Mouse (Mus musculus): ENCODE measurements around the gene Ckap5. TPM values are rescaled to one million over a fixed set of nuclear protein-coding genes. Genes with fewer than 3 reads are reported as not detected.

Gene Ckap5
- polyA plus RNA-seq, 1 experiment = 13.9 TPM

DNA sequence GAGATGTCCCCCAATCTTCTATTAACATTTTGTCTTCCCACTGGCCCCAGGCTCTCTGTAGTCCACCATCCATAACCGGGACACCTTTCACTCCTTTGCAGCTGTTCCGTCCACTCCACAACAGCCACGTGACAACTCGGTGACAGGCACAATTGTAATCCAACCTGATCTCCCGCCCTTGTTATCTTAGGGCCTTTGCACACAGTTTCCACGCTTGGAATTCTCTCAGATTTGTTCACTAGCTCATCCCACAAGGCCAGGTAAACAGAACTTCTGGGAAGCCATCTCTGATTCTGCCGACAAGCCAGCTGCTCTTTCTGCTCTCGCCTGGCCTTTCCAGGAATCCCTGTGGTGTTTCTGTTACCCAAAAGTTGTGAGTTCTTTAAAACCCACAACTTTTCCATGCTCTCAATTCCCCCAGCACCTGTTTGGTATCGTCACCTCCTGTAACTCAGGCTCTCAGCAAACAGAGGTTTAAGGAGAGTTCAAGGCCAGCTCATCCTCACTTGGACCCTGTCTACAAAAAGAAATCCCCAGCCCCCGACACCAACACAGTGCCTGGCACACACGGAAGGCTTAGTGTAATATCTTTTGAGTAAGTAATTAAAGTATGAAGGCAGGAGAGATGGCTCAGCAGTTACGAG lies 106.9 kb downstream of the Ckap5 start:
- Histone ChIP-seq H3K36me3 (ENCODE audit: control insufficient read depth, insufficient read depth) (no peaks in the 10 kb centered on the region), H3K27me3 (ENCODE audit: control insufficient read depth, insufficient read depth, insufficient read length) (no peaks in the 10 kb centered on the region), H3ac (ENCODE audit: control insufficient read depth, insufficient read length, low read depth) (no peak overlapping the region), H3K79me2 (ENCODE audit: control insufficient read depth, insufficient read depth) (no peaks in the 10 kb centered on the region), H3K79me3 (ENCODE audit: low read depth) (no peaks in the 10 kb centered on the region), H3K4me3 (ENCODE audit: insufficient read depth, poor library complexity, severe bottlenecking) (no peak overlapping the region)
- peak; percentile 84 for TF ChIP-seq MYOD1 (IDR thresholded peaks at IDR 0.05; ENCODE audit: control insufficient read depth, insufficient read length, low read depth)
- TF ChIP-seq USF1 (IDR thresholded peaks at IDR 0.05; ENCODE audit: low read depth) = peak; percentile 80
- no peak for TF ChIP-seq CTCF (IDR thresholded peaks at IDR 0.05; ENCODE audit: control insufficient read depth, insufficient read depth, insufficient read length)

DNA sequence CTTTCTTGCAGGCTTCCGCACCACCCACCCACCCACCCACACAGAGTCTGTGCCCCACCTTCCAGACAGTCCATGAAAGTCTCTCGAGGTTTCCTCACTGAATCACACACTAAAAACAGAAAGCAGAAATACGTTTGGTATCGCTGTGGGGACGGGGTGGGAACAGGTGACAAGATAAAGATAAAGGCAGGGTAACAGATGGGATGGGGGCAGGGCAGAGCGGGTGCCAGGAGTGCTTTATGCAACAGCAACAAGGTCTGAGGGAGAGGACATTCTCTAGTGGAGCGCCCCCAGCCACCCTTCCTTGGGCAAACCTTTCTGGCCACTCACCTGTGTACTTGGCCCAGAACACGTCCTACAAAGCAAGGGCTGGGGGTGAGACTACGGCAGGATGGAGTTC lies 108.3 kb downstream of the Ckap5 start:
- H3K36me3 ChIP-seq (ENCODE audit: control insufficient read depth, insufficient read depth) = no peaks in the 10 kb centered on the region
- no peaks in the 10 kb centered on the region for H3K79me3 ChIP-seq (ENCODE audit: low read depth)
- no peaks in the 10 kb centered on the region for H3K79me2 ChIP-seq (ENCODE audit: control insufficient read depth, insufficient read depth)
- TF ChIP-seq MYOD1 (IDR thresholded peaks at IDR 0.05; ENCODE audit: control insufficient read depth, insufficient read length, low read depth) = peak; percentile 69
- no peak for TF ChIP-seq MYOG (IDR thresholded peaks at IDR 0.05; ENCODE audit: control insufficient read depth, extremely low read depth, insufficient read length)
- no peak for TF ChIP-seq USF1 (IDR thresholded peaks at IDR 0.05; ENCODE audit: low read depth)
- TF ChIP-seq FOSL1 (IDR thresholded peaks at IDR 0.05; ENCODE audit: insufficient read depth, low read length, poor library complexity, severe bottlenecking) = no peak
- TF ChIP-seq CEBPB (IDR thresholded peaks at IDR 0.05; ENCODE audit: low read depth) = no peak
- no peak for TF ChIP-seq CTCF (IDR thresholded peaks at IDR 0.05; ENCODE audit: control insufficient read depth, insufficient read depth, insufficient read length)
- no peak for TF ChIP-seq MAX (IDR thresholded peaks at IDR 0.05)
- H3K4me3 ChIP-seq (ENCODE audit: insufficient read depth, poor library complexity, severe bottlenecking) = no peak overlapping the region
- no peak overlapping the region for H3ac ChIP-seq (ENCODE audit: control insufficient read depth, insufficient read length, low read depth)
- H3K27me3 ChIP-seq (ENCODE audit: control insufficient read depth, insufficient read depth, insufficient read length) = no peaks in the 10 kb centered on the region

DNA sequence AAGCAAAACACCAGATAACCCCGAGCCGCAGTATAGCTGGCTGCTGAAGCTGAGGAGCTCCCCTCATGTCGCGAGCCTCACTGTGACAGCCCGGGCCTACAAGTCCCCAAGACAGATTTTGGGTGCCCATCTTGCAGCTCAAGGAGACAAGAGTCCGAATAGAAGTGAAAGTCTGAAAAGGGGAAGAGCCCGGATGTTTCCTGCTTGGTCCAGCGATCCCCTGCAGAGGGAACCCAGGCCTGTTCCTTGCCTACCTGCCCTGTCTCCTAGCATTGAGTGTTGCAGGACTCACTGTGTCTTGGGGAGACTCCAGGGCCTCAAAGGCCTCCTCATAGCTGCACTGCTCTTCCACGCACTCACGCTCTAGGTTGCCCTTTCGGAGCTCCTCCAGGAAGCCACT lies 108.9 kb downstream of the Ckap5 start:
- Histone ChIP-seq H3K36me3 (ENCODE audit: control insufficient read depth, insufficient read depth) (no peaks in the 10 kb centered on the region), H3K27me3 (ENCODE audit: control insufficient read depth, insufficient read depth, insufficient read length) (no peaks in the 10 kb centered on the region), H3K79me2 (ENCODE audit: control insufficient read depth, insufficient read depth) (no peaks in the 10 kb centered on the region), H3ac (ENCODE audit: control insufficient read depth, insufficient read length, low read depth) (no peak overlapping the region), H3K79me3 (ENCODE audit: low read depth) (no peaks in the 10 kb centered on the region), H3K4me3 (ENCODE audit: insufficient read depth, poor library complexity, severe bottlenecking) (no peak overlapping the region)
- TF ChIP-seq MYOD1 (IDR thresholded peaks at IDR 0.05; ENCODE audit: control insufficient read depth, insufficient read length, low read depth) = no peak
- no peak for TF ChIP-seq CEBPB (IDR thresholded peaks at IDR 0.05; ENCODE audit: low read depth)
- no peak for TF ChIP-seq MYOG (IDR thresholded peaks at IDR 0.05; ENCODE audit: control insufficient read depth, extremely low read depth, insufficient read length)
- TF ChIP-seq MAX (IDR thresholded peaks at IDR 0.05) = no peak
- no peak for TF ChIP-seq FOSL1 (IDR thresholded peaks at IDR 0.05; ENCODE audit: insufficient read depth, low read length, poor library complexity, severe bottlenecking)
- no peak for TF ChIP-seq USF1 (IDR thresholded peaks at IDR 0.05; ENCODE audit: low read depth)
- TF ChIP-seq CTCF (IDR thresholded peaks at IDR 0.05; ENCODE audit: control insufficient read depth, insufficient read depth, insufficient read length) = no peak

DNA sequence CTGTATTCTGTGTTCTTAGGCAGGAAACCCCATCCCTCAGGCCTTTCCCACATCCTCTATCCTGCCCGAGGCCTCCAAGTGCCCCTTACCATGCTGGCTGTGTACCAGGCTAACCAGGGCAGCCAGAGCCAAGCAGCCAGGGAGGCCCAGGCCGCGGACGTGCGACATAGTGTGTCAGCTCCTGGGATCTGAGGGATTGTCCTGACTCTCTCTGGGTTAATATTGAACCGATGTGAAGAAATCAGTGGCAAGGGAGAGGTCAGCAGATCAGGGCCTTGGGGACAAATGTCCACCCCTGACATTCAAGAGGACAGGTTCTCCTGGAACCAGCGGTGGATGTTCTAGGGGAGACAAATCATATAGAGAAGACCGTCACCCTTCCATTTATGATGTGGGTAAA lies 109.7 kb downstream of the Ckap5 start, which contains the start of gene F2:
Gene F2, minus strand, starts transcription at position 186 of the 400 bp plus-strand sequence.
- Histone ChIP-seq H3K79me3 (ENCODE audit: low read depth) (no peaks in the 10 kb centered on the region), H3ac (ENCODE audit: control insufficient read depth, insufficient read length, low read depth) (no peak within 1 kb of the TSS), H3K4me3 (ENCODE audit: insufficient read depth, poor library complexity, severe bottlenecking) (no peak within 1 kb of the TSS), H3K27me3 (ENCODE audit: control insufficient read depth, insufficient read depth, insufficient read length) (no peaks in the 10 kb centered on the region), H3K36me3 (ENCODE audit: control insufficient read depth, insufficient read depth) (no peaks in the 10 kb centered on the region), H3K79me2 (ENCODE audit: control insufficient read depth, insufficient read depth) (no peaks in the 10 kb centered on the region)
- TF ChIP-seq CTCF (IDR thresholded peaks at IDR 0.05; ENCODE audit: control insufficient read depth, insufficient read depth, insufficient read length) (no peak), MAX (IDR thresholded peaks at IDR 0.05) (no peak), FOSL1 (IDR thresholded peaks at IDR 0.05; ENCODE audit: insufficient read depth, low read length, poor library complexity, severe bottlenecking) (no peak), CEBPB (IDR thresholded peaks at IDR 0.05; ENCODE audit: low read depth) (no peak), MYOG (IDR thresholded peaks at IDR 0.05; ENCODE audit: control insufficient read depth, extremely low read depth, insufficient read length) (no peak), USF1 (IDR thresholded peaks at IDR 0.05; ENCODE audit: low read depth) (no peak), MYOD1 (IDR thresholded peaks at IDR 0.05; ENCODE audit: control insufficient read depth, insufficient read length, low read depth) (no peak)

DNA sequence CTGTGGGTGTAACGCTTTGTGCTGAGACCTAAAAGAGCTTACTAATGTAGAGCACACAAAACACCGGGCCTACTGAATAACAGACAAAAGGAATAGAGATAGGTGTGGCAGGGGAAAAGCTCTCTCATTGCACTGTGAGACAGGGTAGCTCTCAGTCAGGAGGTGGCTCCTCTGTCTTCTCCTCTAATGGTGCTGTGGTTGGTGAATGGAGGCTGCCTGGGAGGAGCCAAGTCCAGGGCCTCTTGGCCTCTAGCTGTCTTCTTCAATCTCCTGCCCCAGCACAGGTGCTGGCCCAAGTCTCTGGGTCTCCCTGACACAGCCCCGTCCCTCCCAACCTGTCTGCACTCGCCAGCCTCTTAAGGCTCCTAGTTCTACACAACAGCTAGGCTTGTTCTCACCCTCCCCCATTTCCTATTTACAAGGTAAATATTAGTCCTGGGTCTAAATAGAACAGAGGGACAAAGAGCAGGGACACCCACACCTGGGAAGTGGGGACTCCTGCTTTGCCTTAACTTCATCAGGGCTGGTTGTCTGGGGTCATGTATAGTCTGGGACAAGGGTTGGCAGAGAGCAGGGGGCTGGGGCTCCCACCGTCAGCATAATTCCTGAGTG lies 110.3 kb downstream of the Ckap5 start:
- Histone ChIP-seq H3K27me3 (ENCODE audit: control insufficient read depth, insufficient read depth, insufficient read length) (no peaks in the 10 kb centered on the region), H3K79me2 (ENCODE audit: control insufficient read depth, insufficient read depth) (no peaks in the 10 kb centered on the region), H3K36me3 (ENCODE audit: control insufficient read depth, insufficient read depth) (no peaks in the 10 kb centered on the region), H3K4me3 (ENCODE audit: insufficient read depth, poor library complexity, severe bottlenecking) (no peak overlapping the region), H3K79me3 (ENCODE audit: low read depth) (no peaks in the 10 kb centered on the region), H3ac (ENCODE audit: control insufficient read depth, insufficient read length, low read depth) (no peak overlapping the region)
- TF ChIP-seq FOSL1 (IDR thresholded peaks at IDR 0.05; ENCODE audit: insufficient read depth, low read length, poor library complexity, severe bottlenecking) = no peak
- TF ChIP-seq CTCF (IDR thresholded peaks at IDR 0.05; ENCODE audit: control insufficient read depth, insufficient read depth, insufficient read length) = no peak
- TF ChIP-seq MYOG (IDR thresholded peaks at IDR 0.05; ENCODE audit: control insufficient read depth, extremely low read depth, insufficient read length) = no peak
- no peak for TF ChIP-seq CEBPB (IDR thresholded peaks at IDR 0.05; ENCODE audit: low read depth)
- no peak for TF ChIP-seq MAX (IDR thresholded peaks at IDR 0.05)
- no peak for TF ChIP-seq MYOD1 (IDR thresholded peaks at IDR 0.05; ENCODE audit: control insufficient read depth, insufficient read length, low read depth)
- TF ChIP-seq USF1 (IDR thresholded peaks at IDR 0.05; ENCODE audit: low read depth) = no peak
